Mouse (Mus musculus): ENCODE data around the gene Vopp1. TPM values are rescaled to one million over a fixed set of nuclear protein-coding genes. Genes with fewer than 3 reads are reported as not detected.

Vopp1 gene
- polyA plus RNA-seq, 1 experiment from 2014 or later: 176 TPM

Other genes with a start within 250 kb of the Vopp1 start
- 0.96 and 1.4 TPM in 2 replicates for gene Herc6, start 244.2 kb downstream of the Vopp1 start, polyA plus RNA-seq (2015; fragmentation: Nextera tagmentation; extraction: Ambion mirVana)
- 18.0 and 18.5 TPM in 2 replicates for gene Pyurf, start 133.1 kb downstream of the Vopp1 start, polyA plus RNA-seq (2015; fragmentation: Nextera tagmentation; extraction: Ambion mirVana)
- 65.9 and 70.3 TPM in 2 replicates for gene Lancl2, start 122.6 kb downstream of the Vopp1 start, polyA plus RNA-seq (2015; fragmentation: Nextera tagmentation; extraction: Ambion mirVana)
- gene Vmn1r21, start 25.2 kb upstream of the Vopp1 start, polyA plus RNA-seq (2015; fragmentation: Nextera tagmentation; extraction: Ambion mirVana): not detected in 2 replicates
- gene Vmn1r22, start 82.9 kb upstream of the Vopp1 start, polyA plus RNA-seq (2015; fragmentation: Nextera tagmentation; extraction: Ambion mirVana): not detected in 2 replicates
- gene Vmn1r23, start 101.7 kb upstream of the Vopp1 start, polyA plus RNA-seq (2015; fragmentation: Nextera tagmentation; extraction: Ambion mirVana): not detected in 2 replicates
- not detected in 2 replicates for gene Vmn1r24, start 136.3 kb upstream of the Vopp1 start, polyA plus RNA-seq (2015; fragmentation: Nextera tagmentation; extraction: Ambion mirVana)
- not detected in 2 replicates for gene Vmn1r25, start 155.7 kb upstream of the Vopp1 start, polyA plus RNA-seq (2015; fragmentation: Nextera tagmentation; extraction: Ambion mirVana)
- not detected in 2 replicates for gene Vmn1r26, start 190.0 kb upstream of the Vopp1 start, polyA plus RNA-seq (2015; fragmentation: Nextera tagmentation; extraction: Ambion mirVana)